Mouse (Mus musculus) C2C12 (cell line): ENCODE data around the gene Dbn1.

Source experiments
- CEBPB ChIP-seq: IDR thresholded peaks from one replicate; pipeline ENCODE4 v1.6.1; 2011; ENCODE audit warnings: low read depth, mild to moderate bottlenecking, control low read depth, moderate library complexity
- CTCF ChIP-seq: IDR thresholded peaks from one replicate; pipeline ENCODE4 v1.5.1; 2011; ENCODE audit not compliant: control insufficient read depth, insufficient read depth, insufficient read length
- MAX ChIP-seq: IDR thresholded peaks from one replicate; pipeline ENCODE4 v1.6.1; 2011; ENCODE audit warnings: mild to moderate bottlenecking, control low read depth

- TF ChIP-seq MAX: no peak
- no peak for TF ChIP-seq CTCF
- TF ChIP-seq CEBPB: no peak
Measured at GRCm38 (mm10) chr13:55529198-55529915, 41.4 kb upstream of the Dbn1 start, which contains the start of gene Dok3.
